Mouse (Mus musculus): ENCODE data around the gene Ppp3cb.

DNA sequence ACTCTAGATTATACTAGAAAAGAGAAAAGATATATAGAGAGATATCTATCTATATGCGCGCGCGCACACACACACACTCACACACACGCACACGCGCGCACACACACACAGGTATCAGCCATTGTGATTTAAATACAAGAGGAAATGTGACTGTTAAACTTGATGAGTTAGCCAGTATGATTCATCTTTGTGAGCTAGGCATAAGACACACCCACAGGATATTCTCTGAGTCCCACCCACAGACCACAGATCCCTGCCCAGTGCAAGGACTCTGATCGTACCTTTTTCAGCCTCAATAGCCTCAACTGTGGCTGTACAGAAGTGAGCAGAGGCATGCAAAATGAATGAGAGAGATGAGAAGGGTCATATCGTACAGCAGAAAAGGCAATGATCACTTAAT lies 43.4 kb downstream of the Ppp3cb start:
- no peak for TF ChIP-seq CTCF (IDR thresholded peaks at IDR 0.05)
- TF ChIP-seq POLR2A (IDR thresholded peaks at IDR 0.05; ENCODE audit: insufficient read depth, low read depth, low read length) = no peak
- no peak for TF ChIP-seq EP300 (IDR thresholded peaks at IDR 0.05; ENCODE audit: insufficient read depth, low read depth, low read length)
